Mouse (Mus musculus) testis, adult 2 months (tissue): Measurements from ENCODE around the gene Trappc10.

Source experiments
- CTCF ChIP-seq: fragments of 200-500 bp; IDR thresholded peaks from 2 replicates; pipeline ENCODE4 v1.5.1; 2012; ENCODE audit warnings: low read depth, mild to moderate bottlenecking, inconsistent platforms, low read length, moderate library complexity; ENCODE audit not compliant: control insufficient read depth, insufficient read depth, insufficient replicate concordance
- POLR2A ChIP-seq: fragments of 200-500 bp; IDR thresholded peaks from 2 replicates; pipeline ENCODE4 v1.6.1; 2012; ENCODE audit warnings: low read depth, mild to moderate bottlenecking, inconsistent platforms, low read length, moderate library complexity; ENCODE audit not compliant: control insufficient read depth

- TF ChIP-seq CTCF = no peak
- no peak for TF ChIP-seq POLR2A
These were observed 393 bp downstream of the Trappc10 start for GRCm38 (mm10) chr10:78244058-78244437.
